Mouse (Mus musculus) thymus, adult 2 months (tissue): Measurements from ENCODE around the gene Pcdh17. TPM values are rescaled to one million over a fixed set of nuclear protein-coding genes. Genes with fewer than 3 reads are reported as not detected.
A peak's percentile ranks its signal among the peaks of the same experiment; 100 is the strongest.

Experiments used
- DNase-seq: peaks from one replicate; pipeline ENCODE4 v3.0.0; 2021
- H3K27ac ChIP-seq: fragments of 200-500 bp; 2 replicates; pipeline ENCODE4 v1.5.1; 2012; ENCODE audit warnings: low read length, control low read depth; ENCODE audit not compliant: control insufficient read depth, insufficient read depth
- H3K27me3 ChIP-seq: fragments of 200-500 bp; 2 replicates; pipeline ENCODE4 v1.6.1; 2012; ENCODE audit warnings: mild to moderate bottlenecking, low read length, moderate library complexity, mixed read lengths; ENCODE audit not compliant: control insufficient read depth, insufficient read depth
- H3K36me3 ChIP-seq: fragments of 200-500 bp; 2 replicates; pipeline ENCODE4 v1.6.1; 2012; ENCODE audit warnings: mild to moderate bottlenecking, low read length, moderate library complexity; ENCODE audit not compliant: control insufficient read depth, insufficient read depth
- H3K4me1 ChIP-seq: fragments of 200-500 bp; replicated peaks from 2 replicates; pipeline ENCODE4 v1.6.1; 2012; ENCODE audit warnings: low read length; ENCODE audit not compliant: control insufficient read depth, insufficient read depth
- H3K4me3 ChIP-seq: fragments of 200-500 bp; 2 replicates; pipeline ENCODE4 v1.5.1; 2012; ENCODE audit warnings: mild to moderate bottlenecking, low read length, control low read depth, moderate library complexity; ENCODE audit not compliant: control insufficient read depth, insufficient read depth
- CTCF ChIP-seq: fragments of 200-500 bp; IDR thresholded peaks from 2 replicates; pipeline ENCODE4 v1.5.1; 2012; ENCODE audit warnings: mild to moderate bottlenecking, control low read depth, low read length, moderate library complexity, borderline replicate concordance; ENCODE audit not compliant: control insufficient read depth, poor library complexity, insufficient read depth; ENCODE audit errors: extremely low read depth
- POLR2A ChIP-seq: fragments of 200-500 bp; IDR thresholded peaks from 2 replicates; pipeline ENCODE4 v1.6.1; 2012; ENCODE audit warnings: mild to moderate bottlenecking, low read length, control low read depth, moderate library complexity; ENCODE audit not compliant: control insufficient read depth, poor library complexity, insufficient read depth; ENCODE audit errors: extremely low read depth
- WGBS: fragments of 180-500 bp; shearing (Covaris S2); methylation state at CpG from one replicate; pipeline ENCODE4 v1.1.7; 2018; 5-methylcytosine and 5-hydroxymethylcytosine counted together
- polyA plus RNA-seq: library from polyadenylated mRNA; depleted of rRNA; stranded (reverse); fragments of >200 nt; gene quantifications from 2 replicates; pipeline ENCODE4 v1.2.3, GENCODE M21; 2012

The Pcdh17 gene
- polyA plus RNA-seq, 1 experiment: 0.63 TPM

DNA sequence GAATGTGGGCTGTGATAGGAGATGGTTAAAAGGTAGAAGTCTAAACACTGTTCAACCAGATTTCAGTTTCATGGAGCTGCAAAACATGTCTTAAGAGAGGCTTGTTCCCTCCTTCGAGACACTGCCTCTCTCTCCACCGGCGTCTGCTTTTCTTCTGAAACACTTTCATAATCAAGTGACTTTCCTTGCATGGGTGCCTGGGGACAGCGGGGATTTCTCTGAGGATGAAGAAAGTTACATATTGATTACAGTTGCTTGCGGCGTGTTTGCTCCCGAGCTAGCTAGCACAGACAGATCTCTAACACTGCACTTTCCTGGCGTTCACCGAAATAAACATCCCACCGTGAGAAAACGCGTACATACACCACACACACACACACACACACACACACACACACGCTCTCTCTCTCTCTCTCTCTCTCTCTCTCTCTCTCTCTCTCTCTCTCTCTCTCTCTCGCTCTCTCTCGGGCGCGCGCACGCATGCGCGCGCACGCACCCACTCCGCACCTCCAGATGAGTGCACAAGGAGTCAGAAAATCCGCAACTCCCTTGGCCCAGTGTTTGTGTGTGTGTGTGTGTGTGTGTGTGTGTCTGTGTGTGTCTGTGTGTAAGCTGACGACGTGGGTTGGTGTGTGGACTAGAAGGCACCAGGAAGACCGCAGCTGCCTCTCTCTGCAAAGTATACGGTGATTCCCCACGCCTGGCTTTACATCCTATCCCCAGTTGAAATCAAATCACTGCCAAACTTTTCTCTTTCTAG lies 655 bp upstream of the Pcdh17 start:
- peaks cover 9% of the 10 kb centered on the region for H3K4me1 ChIP-seq
- H3K27me3 ChIP-seq: peaks cover 13% of the 10 kb centered on the region; the same call in 1 of the 2 replicates
- 2% methylated on average over 30 of the region's 30 CpGs for WGBS
- no peak for TF ChIP-seq CTCF
- no peak for TF ChIP-seq POLR2A
- no peaks in the 10 kb centered on the region for H3K36me3 ChIP-seq
- no peak for DNase-seq
- H3K4me3 ChIP-seq: peak overlapping the region; percentile 35
- no peak overlapping the region for H3K27ac ChIP-seq

DNA sequence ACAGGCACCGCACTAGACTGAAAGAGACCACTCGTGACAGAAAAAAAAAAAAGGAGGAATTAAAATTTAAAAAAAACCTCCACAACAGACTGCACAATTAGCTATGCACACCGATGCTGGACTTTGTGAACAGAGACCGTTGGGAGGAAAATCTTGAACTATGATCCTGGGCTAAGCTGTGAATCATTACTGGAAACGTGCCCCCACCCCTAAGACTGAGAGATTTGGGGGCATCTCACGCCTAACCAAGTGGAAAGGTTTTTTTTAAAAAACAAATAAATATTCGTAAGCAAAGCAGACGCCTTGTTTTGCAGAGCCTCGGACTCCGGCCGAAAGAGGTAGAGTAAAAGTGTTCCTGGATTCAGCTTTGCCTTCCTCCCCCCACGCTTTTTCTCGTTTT lies 398 bp downstream of the Pcdh17 start:
- whole genome bisulfite sequencing: 2% methylated on average over 13 of the region's 13 CpGs
- Histone ChIP-seq H3K27ac (no peak overlapping the region), H3K4me1 (peaks cover 9% of the 10 kb centered on the region), H3K27me3 (peaks cover 13% of the 10 kb centered on the region; the same call in 1 of the 2 replicates), H3K4me3 (no peak overlapping the region), H3K36me3 (no peaks in the 10 kb centered on the region)
- TF ChIP-seq CTCF: no peak
- TF ChIP-seq POLR2A: no peak
- no peak for DNase-seq

DNA sequence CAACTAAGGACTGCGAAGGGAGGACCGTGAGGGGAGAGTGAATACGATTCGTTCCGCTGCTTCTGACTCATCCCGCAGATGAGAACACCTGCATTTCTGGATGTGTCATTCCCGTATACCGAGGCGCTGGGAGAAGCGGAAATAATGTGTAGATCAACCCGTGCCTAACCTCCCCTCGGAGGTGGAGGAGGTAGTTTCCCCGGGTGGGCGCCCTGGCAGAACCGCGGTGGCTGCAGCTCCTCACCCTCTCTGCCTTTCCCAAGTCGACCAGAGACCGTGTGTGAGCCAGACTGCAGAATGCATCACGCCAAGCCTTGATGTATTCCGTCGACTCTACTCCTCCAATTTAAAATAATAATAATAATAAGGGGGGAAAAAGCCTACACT lies 906 bp downstream of the Pcdh17 start:
- Histone ChIP-seq H3K27ac (no peak overlapping the region), H3K27me3 (peaks cover 13% of the 10 kb centered on the region; the same call in 1 of the 2 replicates), H3K36me3 (no peaks in the 10 kb centered on the region), H3K4me1 (peaks cover 9% of the 10 kb centered on the region), H3K4me3 (no peak overlapping the region)
- TF ChIP-seq POLR2A (no peak), CTCF (no peak)
- 4% methylated on average over 21 of the region's 21 CpGs for WGBS
- DNase-seq: no peak

DNA sequence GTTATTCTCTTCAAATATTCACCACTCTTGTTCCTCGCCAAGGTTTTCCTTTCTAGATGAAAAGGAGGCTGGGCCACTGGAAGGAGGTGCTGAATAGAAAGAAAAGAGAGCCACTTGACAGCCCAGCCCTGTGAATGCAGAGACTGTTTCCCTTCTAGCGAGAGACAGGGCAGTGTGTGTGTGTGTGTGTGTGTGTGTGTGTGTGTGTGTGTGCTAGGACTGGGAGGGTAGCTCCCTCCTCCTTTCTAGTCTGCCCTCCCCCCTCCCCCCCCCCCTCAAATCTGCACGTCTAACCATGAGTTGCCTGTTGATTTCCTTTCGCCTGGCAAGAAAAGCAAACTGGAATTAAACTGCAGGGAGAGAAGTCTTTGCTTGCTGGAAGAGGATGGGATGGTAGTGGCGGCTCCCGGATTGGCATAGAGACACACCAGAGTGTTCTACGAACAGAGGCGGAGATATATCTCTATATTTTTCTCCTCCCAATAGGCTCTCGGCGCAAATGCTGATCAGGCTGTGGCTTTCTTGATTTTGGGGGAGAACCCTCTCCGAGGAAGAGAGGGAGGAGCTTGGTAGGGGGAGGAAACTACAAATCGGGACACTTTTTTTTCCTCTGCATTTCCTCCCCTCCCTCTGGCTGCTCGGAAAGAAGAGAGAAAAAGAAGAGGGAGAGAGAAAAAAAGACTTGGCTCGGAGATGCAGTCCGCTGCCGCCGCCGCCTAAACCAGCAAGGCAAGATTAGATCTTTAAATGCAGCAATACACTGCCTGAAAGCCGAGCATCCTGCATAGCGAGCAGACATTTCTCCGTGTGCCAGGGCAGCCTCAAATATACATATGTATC lies 1.5 kb downstream of the Pcdh17 start:
- Histone ChIP-seq H3K4me3 (no peak overlapping the region), H3K27me3 (peaks cover 13% of the 10 kb centered on the region; the same call in 1 of the 2 replicates), H3K4me1 (peaks cover 9% of the 10 kb centered on the region), H3K27ac (no peak overlapping the region), H3K36me3 (no peaks in the 10 kb centered on the region)
- no peak for TF ChIP-seq POLR2A
- no peak for TF ChIP-seq CTCF
- no peak for DNase-seq
- 3% methylated on average over 20 of the region's 21 CpGs for WGBS

DNA sequence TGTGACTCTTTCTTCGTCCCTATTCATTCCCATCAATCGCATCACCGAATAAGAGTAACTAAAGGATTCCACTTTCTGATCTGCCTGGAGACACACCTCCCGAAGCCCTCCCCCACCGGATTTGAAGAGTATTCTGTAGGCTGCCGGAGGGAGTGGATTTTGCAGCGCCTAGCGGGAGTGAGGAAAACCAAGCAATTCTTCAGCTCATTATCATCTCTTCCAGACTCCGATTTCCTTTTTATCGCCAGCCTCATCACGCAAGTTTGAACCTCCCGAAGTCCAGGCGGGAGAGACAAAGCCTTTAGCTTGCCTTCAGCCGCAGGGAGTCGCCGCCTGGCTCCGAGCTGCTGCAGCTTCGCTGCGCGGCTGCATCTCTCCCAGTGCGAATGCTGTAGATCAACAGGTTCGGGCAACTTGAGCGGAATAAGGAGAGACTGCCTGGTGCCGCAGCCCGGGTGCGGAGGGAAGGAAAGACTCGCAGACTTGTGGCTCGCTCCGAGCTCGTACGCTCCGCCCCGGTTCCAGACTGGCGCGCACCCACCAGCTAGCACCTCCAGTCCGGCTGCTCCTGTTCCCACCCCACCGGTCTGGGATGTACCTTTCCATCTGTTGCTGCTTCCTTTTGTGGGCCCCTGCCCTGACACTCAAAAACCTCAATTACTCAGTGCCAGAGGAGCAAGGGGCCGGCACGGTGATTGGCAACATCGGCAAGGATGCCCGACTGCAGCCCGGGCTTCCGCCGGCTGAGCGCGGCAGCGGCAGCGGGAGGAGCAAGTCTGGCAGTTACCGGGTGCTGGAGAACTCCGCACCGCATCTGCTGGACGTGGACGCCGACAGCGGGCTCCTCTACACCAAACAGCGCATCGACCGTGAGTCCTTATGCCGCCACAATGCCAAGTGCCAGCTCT lies 2.4 kb downstream of the Pcdh17 start:
- no peak for DNase-seq
- H3K36me3 ChIP-seq: no peaks in the 10 kb centered on the region
- H3K4me3 ChIP-seq: no peak overlapping the region
- peaks cover 9% of the 10 kb centered on the region for H3K4me1 ChIP-seq
- no peak overlapping the region for H3K27ac ChIP-seq
- no peak for TF ChIP-seq POLR2A
- TF ChIP-seq CTCF: no peak
- WGBS: 4% methylated on average over 59 of the region's 59 CpGs
- H3K27me3 ChIP-seq: peaks cover 13% of the 10 kb centered on the region; the same call in 1 of the 2 replicates
